Mouse (Mus musculus): ENCODE measurements at regions not wholly inside any gene's neighbourhood (a gene's known extent, or its start where the extent isn't known, plus 50 kb on each side); places are given as distances from the start of the nearest gene placed in this dataset.
A peak's percentile ranks its signal among the peaks of the same experiment; 100 is the strongest.

DNA sequence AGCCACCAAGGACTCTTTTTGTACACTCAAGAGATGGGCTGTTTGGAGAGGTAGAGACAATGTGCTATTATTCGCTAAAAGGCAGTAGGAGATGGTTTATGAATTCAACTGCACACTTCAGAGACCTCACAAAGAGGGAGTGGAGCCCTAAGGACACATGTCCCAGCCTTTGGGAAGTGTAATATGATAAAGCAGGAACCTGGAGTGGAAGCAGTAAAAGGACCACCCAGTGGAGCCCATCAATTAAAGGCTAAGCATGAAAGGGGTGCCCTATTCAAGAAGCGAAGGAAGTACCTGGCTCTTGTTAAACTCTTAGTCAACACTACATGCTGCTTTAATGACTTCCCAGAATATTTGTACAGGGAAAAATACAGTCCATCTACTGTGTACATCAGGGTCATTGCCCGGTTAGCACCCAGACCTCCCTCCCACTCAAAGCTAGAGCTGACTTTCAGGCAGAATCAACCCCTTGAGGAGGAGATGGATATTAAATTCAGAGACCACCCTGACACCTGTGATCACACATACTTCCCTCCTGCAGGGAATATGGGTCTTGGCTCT is 135.8 kb upstream of the Foxa2 start:
- H3K4me1 ChIP-seq: no peaks in the 10 kb centered on the region
- peak; percentile 10 for DNase-seq (ENCODE audit: extremely low spot score, low spot score)
- no peaks in the 10 kb centered on the region for H3K9me3 ChIP-seq
- H3K4me3 ChIP-seq: no peak overlapping the region
- no peak overlapping the region for H3K27ac ChIP-seq
- 83% methylated on average over 3 of the region's 3 CpGs for WGBS
- H3K36me3 ChIP-seq (replicated peaks): no peaks in the 10 kb centered on the region
- no peaks in the 10 kb centered on the region for H3K27me3 ChIP-seq (ENCODE audit: poor library complexity, severe bottlenecking)

DNA sequence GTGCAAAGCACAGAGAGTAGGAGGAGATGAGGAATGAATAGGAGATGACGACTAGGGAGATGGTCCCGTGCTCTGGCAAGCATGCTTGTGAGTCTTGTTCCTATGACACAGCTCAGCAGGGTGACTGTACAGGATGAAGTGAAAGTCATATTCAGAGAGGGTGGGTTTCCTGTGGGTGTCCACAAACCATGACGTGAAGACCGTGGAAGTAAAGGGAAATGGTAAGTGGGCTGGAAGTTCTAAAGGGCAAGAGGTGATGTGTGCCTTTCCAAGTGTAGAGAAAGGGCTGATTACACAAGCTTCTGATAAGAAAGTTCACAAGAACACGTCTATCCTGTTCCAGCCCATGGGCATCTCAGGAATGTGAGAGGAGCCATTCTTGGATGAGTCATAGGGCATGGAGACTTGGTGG is 138.0 kb upstream of the Foxa2 start:
- DNase-seq (ENCODE audit: extremely low spot score, low spot score): no peak
- 85% methylated on average over 5 of the region's 5 CpGs for WGBS
- Histone ChIP-seq H3K27ac (no peak overlapping the region), H3K4me1 (no peaks in the 10 kb centered on the region), H3K9me3 (no peaks in the 10 kb centered on the region), H3K27me3 (ENCODE audit: poor library complexity, severe bottlenecking) (no peaks in the 10 kb centered on the region), H3K4me3 (no peak overlapping the region), H3K36me3 (replicated peaks) (no peaks in the 10 kb centered on the region)

DNA sequence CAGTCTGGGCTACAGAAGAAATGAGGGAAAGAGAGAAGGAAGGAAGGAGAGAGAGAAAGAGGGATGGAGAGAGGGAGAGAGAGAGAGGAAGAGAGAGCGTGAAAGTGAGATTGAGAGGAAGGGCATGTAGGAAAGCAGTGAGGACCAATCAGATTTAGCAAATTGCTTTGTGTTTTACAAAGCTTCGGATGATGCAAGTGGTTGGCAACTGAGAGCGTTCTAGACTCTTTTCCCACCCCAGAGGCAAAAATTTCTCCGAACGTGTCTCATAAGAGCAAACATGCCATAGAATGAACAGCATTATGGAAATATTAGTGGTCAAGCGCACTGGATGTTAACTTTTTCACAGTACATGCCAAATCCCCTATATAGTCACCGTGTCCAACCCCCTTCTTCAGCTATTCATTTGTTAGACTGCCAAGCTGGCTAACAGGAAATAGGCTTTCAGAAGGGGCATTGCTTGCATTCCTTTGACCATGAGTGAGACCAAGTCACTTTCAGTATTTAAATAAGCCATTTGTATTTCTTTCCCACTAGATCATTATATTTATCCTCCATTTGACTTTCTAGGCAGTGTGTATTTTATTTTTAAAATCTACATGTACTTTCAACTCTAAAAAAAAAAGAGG is 139.7 kb upstream of the Foxa2 start:
- Histone ChIP-seq H3K4me3 (no peak overlapping the region), H3K36me3 (replicated peaks) (no peaks in the 10 kb centered on the region), H3K4me1 (no peaks in the 10 kb centered on the region), H3K27ac (no peak overlapping the region), H3K27me3 (ENCODE audit: poor library complexity, severe bottlenecking) (no peaks in the 10 kb centered on the region), H3K9me3 (no peaks in the 10 kb centered on the region)
- WGBS: 91% methylated on average over 7 of the region's 7 CpGs
- peak; percentile 3 for DNase-seq (ENCODE audit: extremely low spot score, low spot score)

DNA sequence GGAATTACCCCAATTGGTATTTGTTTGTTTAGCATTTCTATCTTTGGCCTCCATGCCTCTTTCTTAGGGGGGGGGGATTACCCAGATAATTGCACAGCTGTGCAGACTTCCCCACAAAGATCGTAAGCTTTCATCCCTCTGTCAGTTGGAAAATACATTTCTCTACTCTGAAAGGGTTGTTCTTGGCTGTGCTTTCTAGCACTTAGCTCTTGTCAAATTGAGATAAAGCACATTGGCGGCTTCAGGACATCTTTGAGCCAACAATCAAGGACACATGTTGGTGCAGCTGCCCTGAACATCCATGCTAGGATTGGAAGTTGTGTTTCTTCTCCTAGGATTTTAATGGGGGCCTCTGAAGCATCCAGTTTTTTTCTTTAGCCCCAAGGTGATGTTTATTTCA is 142.1 kb upstream of the Foxa2 start:
- Histone ChIP-seq H3K4me1 (no peaks in the 10 kb centered on the region), H3K9me3 (no peaks in the 10 kb centered on the region), H3K36me3 (replicated peaks) (no peaks in the 10 kb centered on the region), H3K27me3 (ENCODE audit: poor library complexity, severe bottlenecking) (no peaks in the 10 kb centered on the region), H3K4me3 (no peak overlapping the region), H3K27ac (no peak overlapping the region)
- DNase-seq (ENCODE audit: extremely low spot score, low spot score): peak; percentile 5
- WGBS: 72% methylated on average over 2 of the region's 2 CpGs

DNA sequence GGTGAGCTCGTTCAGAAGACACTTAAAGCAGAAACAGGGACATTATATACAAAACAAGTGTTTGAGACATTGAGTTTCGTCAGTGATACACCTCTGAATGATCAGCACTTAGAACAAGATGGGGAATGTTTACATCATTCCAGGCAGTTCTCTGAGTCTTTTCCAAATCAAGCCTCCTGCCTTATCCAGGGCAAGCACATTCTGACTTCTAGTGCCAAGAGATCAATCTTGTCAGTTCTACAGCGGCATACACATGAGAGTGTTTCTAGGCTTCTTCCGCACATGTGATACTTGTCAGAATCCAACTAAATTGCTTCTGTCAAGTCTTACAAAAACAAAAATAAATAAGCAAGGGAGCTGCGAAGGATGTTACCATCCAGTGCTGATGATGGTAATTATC is 142.5 kb upstream of the Foxa2 start:
- H3K9me3 ChIP-seq: no peaks in the 10 kb centered on the region
- no peaks in the 10 kb centered on the region for H3K27me3 ChIP-seq (ENCODE audit: poor library complexity, severe bottlenecking)
- no peak for DNase-seq (ENCODE audit: extremely low spot score, low spot score)
- H3K4me1 ChIP-seq: no peaks in the 10 kb centered on the region
- WGBS: 82% methylated on average over 5 of the region's 5 CpGs
- H3K4me3 ChIP-seq: no peak overlapping the region
- no peaks in the 10 kb centered on the region for H3K36me3 ChIP-seq (replicated peaks)
- H3K27ac ChIP-seq: no peak overlapping the region

DNA sequence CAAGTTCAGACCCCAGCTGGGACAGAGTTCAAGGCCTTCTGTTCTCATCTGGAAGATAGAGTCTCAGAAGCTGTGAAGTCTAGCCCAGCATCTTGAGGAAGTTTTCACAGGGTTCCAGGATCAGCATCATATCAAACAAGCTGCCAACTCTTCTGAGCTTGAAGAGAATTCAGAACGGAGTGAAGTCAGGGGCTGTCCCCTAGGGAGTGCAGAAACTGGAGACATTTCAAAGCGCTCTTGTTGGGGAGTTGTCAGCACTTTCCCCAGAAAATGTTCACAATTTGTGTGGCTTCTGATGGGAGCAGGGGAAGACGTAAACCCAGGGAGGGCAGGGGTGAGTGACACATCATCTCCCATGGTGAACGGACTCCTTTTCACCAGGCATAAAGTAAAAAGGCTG is 146.2 kb upstream of the Foxa2 start:
- H3K36me3 ChIP-seq (replicated peaks): no peaks in the 10 kb centered on the region
- H3K27me3 ChIP-seq (ENCODE audit: poor library complexity, severe bottlenecking): no peaks in the 10 kb centered on the region
- no peaks in the 10 kb centered on the region for H3K4me1 ChIP-seq
- H3K9me3 ChIP-seq: no peaks in the 10 kb centered on the region
- DNase-seq (ENCODE audit: extremely low spot score, low spot score): peak; percentile 12
- 73% methylated on average over 4 of the region's 4 CpGs for WGBS
- H3K4me3 ChIP-seq: no peak overlapping the region
- no peak overlapping the region for H3K27ac ChIP-seq

DNA sequence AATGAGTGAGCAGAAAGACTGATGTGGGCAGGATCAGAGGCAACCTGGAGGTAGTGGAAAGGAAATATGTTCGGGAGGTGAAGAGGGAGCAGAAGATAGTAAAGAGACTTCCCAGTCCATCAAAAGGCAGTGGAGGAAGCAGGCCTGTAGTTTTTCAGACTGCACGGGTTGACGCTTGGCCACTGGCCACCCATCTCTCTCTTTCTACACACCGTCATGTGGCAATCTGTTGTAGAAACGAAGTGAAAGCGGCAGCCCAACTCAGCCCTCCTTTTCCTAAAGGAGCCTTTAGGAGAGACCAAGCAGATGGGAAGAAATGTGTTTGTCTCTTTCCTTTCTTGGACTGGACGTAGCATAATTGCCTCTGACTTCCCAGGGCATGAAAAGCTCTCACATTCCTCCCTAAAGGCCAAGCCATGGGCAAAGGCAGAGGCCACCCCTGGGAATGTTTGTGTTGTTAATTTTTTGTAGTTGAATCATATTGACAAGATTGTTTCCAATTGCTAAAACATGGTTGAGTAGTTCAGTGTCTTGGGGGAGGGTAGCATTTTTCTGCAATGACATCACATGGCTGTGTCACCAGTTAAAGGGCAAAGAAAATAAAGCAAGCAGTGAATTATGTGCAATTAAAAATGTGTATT is 150.7 kb upstream of the Foxa2 start:
- H3K4me3 ChIP-seq: no peak overlapping the region
- no peak overlapping the region for H3K27ac ChIP-seq
- no peaks in the 10 kb centered on the region for H3K27me3 ChIP-seq (ENCODE audit: poor library complexity, severe bottlenecking)
- 83% methylated on average over 7 of the region's 7 CpGs for WGBS
- H3K4me1 ChIP-seq: no peaks in the 10 kb centered on the region
- no peaks in the 10 kb centered on the region for H3K9me3 ChIP-seq
- H3K36me3 ChIP-seq (replicated peaks): no peaks in the 10 kb centered on the region
- DNase-seq (ENCODE audit: extremely low spot score, low spot score): no peak

DNA sequence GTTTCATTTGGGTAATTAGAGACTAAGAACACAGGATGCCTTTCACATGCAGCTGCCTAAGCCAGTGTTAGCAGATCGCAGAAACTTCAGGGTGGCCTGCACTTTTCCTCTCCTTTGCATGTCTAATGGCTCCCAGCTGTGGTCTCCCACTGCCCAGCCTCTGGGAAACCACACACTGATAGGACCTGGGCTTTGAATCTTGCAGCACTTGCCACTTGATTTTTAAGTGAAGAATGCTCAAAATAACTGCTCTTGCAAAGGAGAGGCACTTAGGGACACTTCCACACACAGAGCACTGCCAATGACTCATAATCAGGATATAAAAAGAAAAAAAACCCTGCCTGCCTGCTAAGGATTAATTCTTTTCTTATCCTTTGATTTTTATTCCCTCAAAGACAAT is 159.9 kb upstream of the Foxa2 start:
- 33% methylated on average over 1 of the region's 1 CpGs for WGBS
- no peaks in the 10 kb centered on the region for H3K9me3 ChIP-seq
- no peak overlapping the region for H3K27ac ChIP-seq
- H3K4me1 ChIP-seq: peaks cover 4% of the 10 kb centered on the region; the same call in 1 of the 2 replicates
- H3K4me3 ChIP-seq: no peak overlapping the region
- H3K27me3 ChIP-seq (ENCODE audit: poor library complexity, severe bottlenecking): no peaks in the 10 kb centered on the region
- no peaks in the 10 kb centered on the region for H3K36me3 ChIP-seq (replicated peaks)
- DNase-seq (ENCODE audit: extremely low spot score, low spot score): no peak

DNA sequence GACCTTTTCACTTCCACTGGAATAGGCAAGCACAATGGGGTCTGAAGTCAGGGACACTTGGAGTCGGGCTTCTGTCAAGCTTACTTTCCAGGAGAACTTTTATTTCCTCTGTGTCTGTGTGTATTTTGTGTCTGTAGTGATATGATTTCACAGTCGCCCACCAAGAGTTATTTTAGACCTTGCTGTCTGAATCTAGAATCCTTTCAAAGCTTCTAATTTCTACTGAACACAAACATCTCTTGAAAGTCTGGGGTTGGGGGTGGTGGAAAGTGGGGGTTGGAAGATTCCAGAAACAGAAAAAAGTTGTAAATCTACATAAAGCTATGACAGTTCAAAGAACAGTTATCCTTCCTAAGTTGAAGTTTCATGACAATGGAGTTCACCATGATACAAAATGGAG is 164.0 kb upstream of the Foxa2 start:
- no peak overlapping the region for H3K27ac ChIP-seq
- no peak for DNase-seq (ENCODE audit: extremely low spot score, low spot score)
- WGBS: 89% methylated on average over 2 of the region's 2 CpGs
- no peaks in the 10 kb centered on the region for H3K9me3 ChIP-seq
- peaks cover 4% of the 10 kb centered on the region; the same call in 1 of the 2 replicates for H3K4me1 ChIP-seq
- no peaks in the 10 kb centered on the region for H3K27me3 ChIP-seq (ENCODE audit: poor library complexity, severe bottlenecking)
- H3K4me3 ChIP-seq: no peak overlapping the region
- no peaks in the 10 kb centered on the region for H3K36me3 ChIP-seq (replicated peaks)

DNA sequence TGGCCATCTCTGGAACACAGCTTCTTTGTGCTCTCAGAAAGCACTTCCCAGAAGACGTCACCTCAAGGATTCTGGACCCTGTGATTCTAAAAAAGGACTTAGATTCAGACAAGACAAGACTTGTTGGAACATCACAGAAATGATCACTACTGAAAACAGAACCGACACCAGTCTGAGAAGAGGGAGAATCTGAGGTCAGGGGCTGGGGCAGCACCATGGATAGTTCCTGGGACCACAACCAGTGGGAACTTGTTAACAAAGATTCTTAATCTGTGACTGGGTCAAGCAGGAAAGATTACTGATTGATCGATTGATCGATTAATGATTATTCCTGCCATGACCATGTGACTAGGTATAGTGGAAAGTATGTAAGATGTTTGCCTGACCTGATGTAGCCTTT is 170.4 kb upstream of the Foxa2 start:
- WGBS: 81% methylated on average over 4 of the region's 4 CpGs
- H3K4me3 ChIP-seq: no peak overlapping the region
- DNase-seq (ENCODE audit: extremely low spot score, low spot score): no peak

DNA sequence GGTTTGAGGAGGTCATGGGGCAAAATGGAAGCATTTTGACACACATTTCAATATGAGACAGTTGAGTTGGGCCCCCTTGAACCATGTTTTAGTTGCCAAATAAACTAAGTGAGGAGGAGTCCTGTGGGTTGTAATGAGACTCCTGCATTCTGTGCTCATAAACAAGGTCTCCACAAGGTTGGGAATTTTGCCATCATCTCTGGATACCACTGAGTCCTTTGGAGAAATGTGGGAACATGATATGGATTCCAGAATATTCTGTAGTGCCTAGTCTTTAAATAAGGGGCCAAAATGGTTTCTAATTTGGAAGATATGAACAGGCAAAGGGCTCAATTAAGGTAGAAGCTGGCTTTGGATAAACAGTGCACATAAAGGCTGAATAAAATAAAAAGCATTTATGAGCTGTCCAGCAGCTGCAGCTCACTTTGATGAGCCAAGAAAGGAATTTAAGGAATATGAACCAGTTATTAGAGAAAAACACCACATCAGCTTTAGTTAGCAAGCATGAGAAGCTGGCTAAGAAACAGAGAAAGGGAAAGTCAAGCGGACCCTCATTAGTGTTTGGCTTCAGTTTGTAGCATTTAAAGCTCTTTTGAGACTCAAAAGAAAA is 161.3 kb upstream of the Sstr4 start:
- Histone ChIP-seq H3K4me1 (peaks cover 4% of the 10 kb centered on the region; the same call in 1 of the 2 replicates), H3K27ac (no peak overlapping the region), H3K9me3 (no peaks in the 10 kb centered on the region), H3K4me3 (no peak overlapping the region), H3K27me3 (ENCODE audit: poor library complexity, severe bottlenecking) (no peaks in the 10 kb centered on the region), H3K36me3 (replicated peaks) (no peaks in the 10 kb centered on the region)
- 98% methylated on average over 1 of the region's 1 CpGs for WGBS
- DNase-seq (ENCODE audit: extremely low spot score, low spot score): no peak

More for the DNA sequence above, 170.4 kb upstream of the Foxa2 start:
- no peaks in the 10 kb centered on the region for H3K9me3 ChIP-seq
- no peaks in the 10 kb centered on the region for H3K27me3 ChIP-seq (ENCODE audit: poor library complexity, severe bottlenecking)
- H3K27ac ChIP-seq: no peak overlapping the region
- H3K36me3 ChIP-seq (replicated peaks): no peaks in the 10 kb centered on the region
- H3K4me1 ChIP-seq: no peaks in the 10 kb centered on the region

DNA sequence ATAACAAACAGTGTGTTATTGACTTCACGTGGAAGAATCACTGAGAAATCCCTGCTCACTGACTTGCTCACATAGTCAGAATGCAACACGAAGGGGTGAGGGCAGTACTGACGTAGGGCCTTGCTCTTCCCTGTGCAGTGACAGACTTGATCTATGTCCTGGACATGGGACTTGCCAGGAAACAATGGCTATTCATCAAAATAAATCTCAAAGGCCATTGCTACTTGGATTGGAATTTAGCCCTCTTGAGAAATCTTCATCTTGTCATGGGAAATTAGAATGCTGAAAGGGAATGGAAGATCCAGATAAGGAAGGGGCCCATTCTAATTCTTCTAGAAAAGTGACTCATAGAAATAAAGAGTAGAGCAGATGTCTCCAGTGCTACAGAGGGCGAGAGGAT is 158.0 kb upstream of the Sstr4 start:
- no peaks in the 10 kb centered on the region for H3K9me3 ChIP-seq
- H3K36me3 ChIP-seq (replicated peaks): no peaks in the 10 kb centered on the region
- 91% methylated on average over 4 of the region's 4 CpGs for WGBS
- no peaks in the 10 kb centered on the region for H3K27me3 ChIP-seq (ENCODE audit: poor library complexity, severe bottlenecking)
- DNase-seq (ENCODE audit: extremely low spot score, low spot score): no peak
- no peak overlapping the region for H3K4me3 ChIP-seq
- H3K27ac ChIP-seq: no peak overlapping the region
- H3K4me1 ChIP-seq: peaks cover 14% of the 10 kb centered on the region

DNA sequence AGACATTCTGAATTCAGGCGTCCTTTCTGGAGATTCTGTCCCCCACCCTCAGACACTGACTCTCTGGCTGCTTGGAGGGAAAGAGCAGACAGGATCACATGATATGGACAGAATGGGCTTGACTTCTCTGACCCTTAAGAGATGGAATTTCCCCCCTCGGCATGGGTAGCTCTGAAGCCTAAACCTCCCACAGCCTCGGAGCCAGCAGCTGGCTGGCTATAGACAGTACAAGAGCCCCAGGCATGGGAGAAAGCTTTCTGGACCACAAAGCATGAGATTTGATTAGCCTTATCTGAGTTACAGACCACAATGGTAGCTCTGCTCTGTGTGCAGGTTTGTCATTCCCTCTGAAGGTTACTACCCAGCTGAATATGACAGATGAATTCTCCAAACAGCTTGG is 156.1 kb upstream of the Sstr4 start:
- H3K27ac ChIP-seq: no peak overlapping the region
- no peaks in the 10 kb centered on the region for H3K9me3 ChIP-seq
- H3K4me3 ChIP-seq: no peak overlapping the region
- H3K4me1 ChIP-seq: peaks cover 19% of the 10 kb centered on the region
- WGBS: 48% methylated on average over 3 of the region's 3 CpGs
- DNase-seq (ENCODE audit: extremely low spot score, low spot score): no peak
- H3K27me3 ChIP-seq (ENCODE audit: poor library complexity, severe bottlenecking): no peaks in the 10 kb centered on the region
- no peaks in the 10 kb centered on the region for H3K36me3 ChIP-seq (replicated peaks)

Measured in forebrain, embryonic 10.5 days (tissue).